Comparison of ENCODE assay signal across 22 mouse cellular contexts in genomic region chr8:64652285-64652684, GRCm38 (mm10).
"Had no signal": no experiment of that assay in that cellular context is flagged by ENCODE, and none has a peak within 500 bp of the region (broad histone marks: within the 10 kb centered on the region; RNA-seq: fewer than 3 reads in every experiment).

No protein-coding gene starts in this region.

- ATAC-seq: intestine, embryonic 15.5 days; liver, postnatal 0 days; midbrain, embryonic 13.5 days; midbrain, embryonic 16.5 days had no signal

- H3K4me1 ChIP-seq: intestine, embryonic 15.5 days; kidney, embryonic 15.5 days; limb, embryonic 12.5 days; limb, embryonic 15.5 days; lung, embryonic 15.5 days; megakaryocyte, embryonic 14.5 days had no signal

- H3K4me3 ChIP-seq: intestine, embryonic 15.5 days; kidney, embryonic 15.5 days; limb, embryonic 12.5 days; limb, embryonic 15.5 days; lung, embryonic 15.5 days; megakaryocyte, embryonic 14.5 days; midbrain, embryonic 10.5 days; midbrain, embryonic 13.5 days; myocyte had no signal

- DNase-seq: kidney, adult 11 months; kidney, adult 8-10 months; kidney, postnatal 10 days; kidney, postnatal 36 days; left cerebral cortex, postnatal 4 days; liver, postnatal 0 days; lung, postnatal 10 days; lung, postnatal 36 days; right cerebral cortex, postnatal 4 days; thymus, postnatal 25 days had no signal

- H3K27ac ChIP-seq: intestine, embryonic 15.5 days; kidney, embryonic 15.5 days; limb, embryonic 12.5 days; limb, embryonic 15.5 days; liver, embryonic 14.5 days; lung, embryonic 15.5 days; midbrain, embryonic 10.5 days; midbrain, embryonic 13.5 days; stomach, postnatal 0 days had no signal
